Mouse (Mus musculus) hindbrain, embryonic 16.5 days (tissue): ENCODE data around the gene B4galnt4. TPM values are rescaled to one million over a fixed set of nuclear protein-coding genes. Genes with fewer than 3 reads are reported as not detected.

Experiments
- ATAC-seq: fragments of 200-750 bp; cut with Nextera tagmentation; 2 replicates; pipeline ENCODE4 v1.8.0; 2017; ENCODE audit warnings: moderate TSS enrichment, moderate library complexity
- H3K27ac ChIP-seq: fragments of 300-500 bp; sonication (generic); 2 replicates; pipeline ENCODE4 v1.5.1; 2014; ENCODE audit warnings: low read depth, mild to moderate bottlenecking, control low read depth, low read length, moderate library complexity
- H3K27me3 ChIP-seq: fragments of 300-500 bp; sonication (generic); replicated peaks from 2 replicates; pipeline ENCODE4 v1.6.1; 2014; ENCODE audit warnings: low read length; ENCODE audit not compliant: control insufficient read depth, insufficient read depth
- H3K36me3 ChIP-seq: fragments of 300-500 bp; sonication (generic); 2 replicates; pipeline ENCODE4 v1.6.1; 2014; ENCODE audit warnings: mild to moderate bottlenecking, low read length, moderate library complexity, mixed read lengths; ENCODE audit not compliant: control insufficient read depth, insufficient read depth
- H3K4me1 ChIP-seq: fragments of 300-500 bp; sonication (generic); 2 replicates; pipeline ENCODE4 v1.6.1; 2014; ENCODE audit warnings: low read depth, low read length; ENCODE audit not compliant: control insufficient read depth, insufficient read depth
- H3K4me2 ChIP-seq: fragments of 300-500 bp; sonication (generic); 2 replicates; pipeline ENCODE4 v1.6.1; 2014; ENCODE audit warnings: mild to moderate bottlenecking, low read length, control low read depth, moderate library complexity
- H3K4me3 ChIP-seq: fragments of 300-500 bp; sonication (generic); 2 replicates; pipeline ENCODE4 v1.5.1; 2014; ENCODE audit warnings: mild to moderate bottlenecking, low read length, control low read depth, moderate library complexity
- H3K9ac ChIP-seq: fragments of 300-500 bp; sonication (generic); 2 replicates; pipeline ENCODE4 v1.6.1; 2014; ENCODE audit warnings: low read depth, mild to moderate bottlenecking, control low read depth, low read length, moderate library complexity
- H3K9me3 ChIP-seq: fragments of 300-500 bp; sonication (generic); 2 replicates; pipeline ENCODE4 v1.6.1; 2014; ENCODE audit warnings: mild to moderate bottlenecking, low read length, moderate library complexity; ENCODE audit not compliant: control insufficient read depth
- WGBS: fragments of 180-500 bp; shearing (Covaris S2); extraction: QIAGEN DNeasy Blood & Tissue Kit; methylation state at CpG from one replicate; pipeline ENCODE4 v1.1.7; 2014; 5-methylcytosine and 5-hydroxymethylcytosine counted together
- polyA plus RNA-seq: library from polyadenylated mRNA; unstranded; fragments of >200 nt; fragmentation: Nextera tagmentation; extraction: Ambion mirVana; gene quantifications from 2 replicates; pipeline ENCODE4 v1.2.1, GENCODE M21; 2015

Gene B4galnt4
- polyA plus RNA-seq, 1 experiment from 2014 or later = 53.3 TPM

DNA sequence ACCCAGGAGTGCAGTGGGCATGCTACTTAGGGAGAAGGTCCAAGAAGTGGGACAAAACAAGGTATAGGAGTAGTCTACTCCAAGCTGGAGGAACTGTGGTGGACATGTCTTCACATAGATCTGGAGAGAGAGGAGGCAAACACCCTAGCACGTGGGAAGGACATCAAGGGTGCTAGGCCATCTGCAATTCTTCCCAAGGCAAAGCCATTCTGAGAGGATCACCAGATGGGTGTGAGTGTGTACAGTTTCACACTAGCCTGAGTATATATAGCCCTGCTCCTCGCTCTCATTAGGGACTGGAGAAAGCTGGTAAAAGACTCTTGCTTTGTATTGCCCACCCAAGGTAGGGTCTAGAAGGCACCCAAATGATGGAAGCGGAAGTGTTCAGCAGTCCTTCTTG, 2.4 kb downstream of the B4galnt4 start:
- H3K9ac ChIP-seq = no peak overlapping the region
- H3K9me3 ChIP-seq = no peaks in the 10 kb centered on the region
- no peak overlapping the region for H3K4me3 ChIP-seq
- peaks cover 18% of the 10 kb centered on the region for H3K4me1 ChIP-seq
- no peak overlapping the region for H3K4me2 ChIP-seq
- peaks cover 36% of the 10 kb centered on the region for H3K36me3 ChIP-seq
- no peak overlapping the region for H3K27ac ChIP-seq
- ATAC-seq = no peak
- WGBS = 93% methylated on average over 3 of the region's 3 CpGs
- no peaks in the 10 kb centered on the region for H3K27me3 ChIP-seq

DNA sequence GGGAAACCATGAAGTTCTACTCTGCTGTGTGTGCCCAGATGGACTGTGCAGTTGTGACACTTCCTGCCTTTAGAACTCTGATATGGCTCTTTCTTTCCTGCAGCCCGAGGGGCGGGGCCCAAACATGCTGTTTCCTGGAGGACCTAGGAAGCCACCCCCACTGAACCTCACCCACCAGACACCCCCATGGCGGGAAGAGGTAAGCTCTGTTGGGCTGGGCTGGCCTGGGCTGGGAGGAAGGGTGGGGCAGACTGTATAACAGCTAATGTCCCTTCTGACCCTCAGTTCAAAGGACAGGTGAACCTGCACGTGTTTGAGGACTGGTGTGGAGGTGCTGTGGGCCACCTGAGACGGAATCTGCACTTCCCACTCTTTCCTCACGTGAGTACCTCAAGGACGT, 3.3 kb downstream of the B4galnt4 start:
- 85% methylated on average over 7 of the region's 7 CpGs for WGBS

DNA sequence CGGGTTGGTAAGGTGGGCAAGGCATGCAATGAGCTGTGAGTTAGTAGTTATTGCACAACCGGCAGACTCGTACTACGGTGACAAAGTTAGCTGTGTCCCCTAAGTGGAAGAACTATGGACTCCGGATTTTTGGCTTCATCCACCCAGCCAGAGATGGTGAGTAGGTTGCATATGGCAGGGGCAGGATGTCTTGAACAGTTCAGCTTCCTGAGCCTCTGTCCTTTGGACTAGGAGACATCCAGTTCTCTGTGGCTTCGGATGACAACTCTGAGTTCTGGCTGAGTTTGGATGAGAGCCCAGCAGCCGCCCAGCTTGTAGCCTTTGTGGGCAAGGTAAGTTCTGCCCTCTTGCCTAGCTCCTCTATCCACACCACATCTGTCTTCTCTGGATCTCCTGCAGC, 3.7 kb downstream of the B4galnt4 start:
- no peaks in the 10 kb centered on the region for H3K9me3 ChIP-seq
- H3K4me1 ChIP-seq = peaks cover 19% of the 10 kb centered on the region
- H3K27me3 ChIP-seq = no peaks in the 10 kb centered on the region
- no peak overlapping the region for H3K9ac ChIP-seq
- 88% methylated on average over 7 of the region's 7 CpGs for WGBS
- ATAC-seq = no peak
- no peak overlapping the region for H3K27ac ChIP-seq
- H3K4me3 ChIP-seq = no peak overlapping the region
- peaks cover 39% of the 10 kb centered on the region for H3K36me3 ChIP-seq
- no peak overlapping the region for H3K4me2 ChIP-seq

More for the DNA sequence above, 3.3 kb downstream of the B4galnt4 start:
- Histone ChIP-seq H3K27ac (no peak overlapping the region), H3K4me1 (peaks cover 18% of the 10 kb centered on the region), H3K36me3 (peaks cover 39% of the 10 kb centered on the region), H3K9ac (no peak overlapping the region), H3K4me2 (no peak overlapping the region), H3K9me3 (no peaks in the 10 kb centered on the region), H3K27me3 (no peaks in the 10 kb centered on the region), H3K4me3 (no peak overlapping the region)
- ATAC-seq = no peak

DNA sequence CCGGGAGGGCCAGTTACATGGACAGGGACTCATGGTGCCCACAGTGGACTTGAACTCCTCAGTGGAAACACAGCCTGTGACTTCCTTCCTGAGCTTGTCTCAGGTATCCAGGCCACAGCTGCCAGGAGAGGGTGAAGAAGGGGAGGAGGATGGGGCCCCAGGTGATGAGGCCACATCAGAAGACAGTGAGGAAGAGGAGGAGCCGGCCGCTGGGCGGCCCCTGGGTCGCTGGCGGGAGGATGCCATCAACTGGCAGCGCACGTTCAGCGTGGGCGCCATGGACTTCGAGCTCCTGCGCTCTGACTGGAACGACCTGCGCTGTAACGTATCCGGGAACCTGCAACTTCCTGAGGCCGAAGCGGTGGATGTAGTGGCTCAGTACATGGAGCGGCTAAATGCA, 7.4 kb downstream of the B4galnt4 start:
- Histone ChIP-seq H3K27ac (no peak overlapping the region), H3K9me3 (no peaks in the 10 kb centered on the region), H3K9ac (no peak overlapping the region), H3K4me2 (no peak overlapping the region), H3K4me3 (no peak overlapping the region), H3K27me3 (no peaks in the 10 kb centered on the region), H3K4me1 (peaks cover 20% of the 10 kb centered on the region), H3K36me3 (peaks cover 39% of the 10 kb centered on the region)
- 74% methylated on average over 19 of the region's 19 CpGs for WGBS
- no peak for ATAC-seq

DNA sequence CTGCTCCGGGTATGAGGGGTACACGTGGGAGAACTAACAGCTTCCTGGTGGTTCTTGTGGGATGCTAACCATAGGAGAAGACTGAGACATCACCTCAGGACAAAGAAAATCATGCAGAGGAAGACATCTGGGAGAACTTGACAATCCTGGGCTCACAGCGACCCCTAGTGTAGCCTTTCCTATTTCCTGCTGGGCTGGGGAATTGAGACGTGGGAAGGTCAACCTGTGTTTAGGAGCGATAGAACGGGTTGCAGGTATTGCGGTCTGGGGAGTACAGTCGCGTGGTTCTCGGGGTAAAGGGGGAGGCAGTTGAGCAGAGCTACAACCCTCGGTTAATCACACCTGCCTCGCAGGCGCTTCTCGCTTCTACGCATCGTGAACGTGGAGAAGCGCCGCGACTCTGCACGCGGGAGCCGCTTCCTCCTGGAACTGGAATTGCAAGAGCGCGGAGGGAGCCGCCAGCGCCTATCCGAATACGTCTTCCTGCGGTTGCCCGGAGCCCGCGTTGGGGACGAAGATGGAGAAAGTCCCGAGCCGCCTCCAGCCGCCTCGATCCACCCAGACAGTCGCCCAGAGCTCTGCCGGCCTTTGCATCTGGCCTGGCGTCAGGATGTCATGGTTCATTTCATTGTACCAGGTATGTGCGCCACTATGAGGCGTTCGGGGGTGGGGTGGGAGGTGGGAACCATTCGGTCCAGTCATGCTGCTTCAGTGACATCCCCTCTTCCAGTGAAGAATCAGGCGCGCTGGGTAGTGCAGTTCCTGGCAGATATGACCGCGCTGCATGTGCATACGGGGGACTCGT, 9.4 kb downstream of the B4galnt4 start:
- Histone ChIP-seq H3K4me2 (peak overlapping the region; percentile 61), H3K36me3 (peaks cover 25% of the 10 kb centered on the region), H3K27ac (peak overlapping the region; percentile 79), H3K27me3 (no peaks in the 10 kb centered on the region), H3K9ac (peak overlapping the region; percentile 61), H3K4me1 (peaks cover 20% of the 10 kb centered on the region), H3K9me3 (no peaks in the 10 kb centered on the region), H3K4me3 (peak overlapping the region; percentile 31)
- ATAC-seq = peak; percentile 71
- 1% methylated on average over 51 of the region's 51 CpGs for WGBS

DNA sequence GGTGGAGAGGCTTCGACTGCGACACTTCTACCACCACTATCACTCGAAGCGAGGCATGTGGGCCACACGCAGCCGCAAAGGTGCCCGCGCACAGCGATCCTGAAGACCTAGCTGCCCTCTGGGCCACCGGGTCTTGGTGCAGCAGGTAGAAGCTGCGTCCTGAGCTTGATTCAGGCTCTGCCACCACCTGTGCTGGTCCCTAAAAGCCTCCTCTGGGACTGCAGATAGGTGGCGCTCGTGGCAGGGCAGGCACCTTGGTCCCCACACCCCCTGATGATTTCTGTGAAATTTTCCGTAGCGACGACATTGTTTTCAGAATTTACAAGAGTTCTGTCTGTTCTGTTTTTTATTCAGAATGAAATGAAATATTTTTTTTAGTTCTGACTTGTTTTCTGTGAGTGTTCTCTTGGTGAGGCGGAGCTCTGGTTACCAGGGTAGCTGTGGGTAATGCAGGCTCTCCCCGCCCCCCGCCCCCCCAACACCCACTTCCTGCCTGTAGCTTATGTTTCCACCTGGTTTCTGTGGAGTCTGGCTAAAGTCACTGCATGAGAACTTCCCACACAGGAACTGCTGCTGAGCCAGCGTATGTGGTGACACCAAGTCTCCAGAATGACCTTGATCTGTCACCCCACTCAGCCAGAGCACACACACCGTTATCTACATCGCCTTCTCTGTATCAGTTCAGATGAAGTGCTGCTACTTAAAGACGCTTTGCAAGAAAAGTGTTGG, 11.3 kb downstream of the B4galnt4 start:
- ATAC-seq = no peak
- Histone ChIP-seq H3K4me3 (no peak overlapping the region), H3K27me3 (no peaks in the 10 kb centered on the region), H3K27ac (no peak overlapping the region), H3K4me2 (no peak overlapping the region), H3K9ac (no peak overlapping the region), H3K9me3 (no peaks in the 10 kb centered on the region), H3K4me1 (peaks cover 20% of the 10 kb centered on the region), H3K36me3 (peaks cover 13% of the 10 kb centered on the region)
- WGBS = 36% methylated on average over 23 of the region's 23 CpGs

DNA sequence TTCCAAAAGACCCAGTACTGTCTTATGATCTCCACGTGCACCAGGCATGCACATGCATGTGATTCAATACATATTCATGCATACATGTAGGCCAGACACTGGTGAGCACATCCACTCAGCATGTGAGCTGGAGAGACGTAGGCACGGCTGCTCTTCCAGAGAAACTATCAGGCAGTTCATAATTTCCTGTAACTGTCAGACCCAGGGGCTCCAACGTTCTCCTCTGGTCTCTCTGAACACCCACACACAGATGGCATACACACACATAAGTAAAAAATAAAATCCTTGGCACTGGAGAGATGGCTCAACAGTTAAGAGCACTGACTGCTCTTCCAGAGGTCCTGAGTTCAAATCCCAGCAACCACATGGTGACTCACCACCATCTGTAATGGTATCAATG, 12.9 kb downstream of the B4galnt4 start:
- Histone ChIP-seq H3K4me3 (no peak overlapping the region), H3K27ac (no peak overlapping the region), H3K4me2 (no peak overlapping the region), H3K9ac (no peak overlapping the region), H3K9me3 (no peaks in the 10 kb centered on the region), H3K36me3 (no peaks in the 10 kb centered on the region), H3K27me3 (no peaks in the 10 kb centered on the region), H3K4me1 (peaks cover 20% of the 10 kb centered on the region)
- ATAC-seq = no peak
- WGBS = 81% methylated on average over 4 of the region's 4 CpGs

DNA sequence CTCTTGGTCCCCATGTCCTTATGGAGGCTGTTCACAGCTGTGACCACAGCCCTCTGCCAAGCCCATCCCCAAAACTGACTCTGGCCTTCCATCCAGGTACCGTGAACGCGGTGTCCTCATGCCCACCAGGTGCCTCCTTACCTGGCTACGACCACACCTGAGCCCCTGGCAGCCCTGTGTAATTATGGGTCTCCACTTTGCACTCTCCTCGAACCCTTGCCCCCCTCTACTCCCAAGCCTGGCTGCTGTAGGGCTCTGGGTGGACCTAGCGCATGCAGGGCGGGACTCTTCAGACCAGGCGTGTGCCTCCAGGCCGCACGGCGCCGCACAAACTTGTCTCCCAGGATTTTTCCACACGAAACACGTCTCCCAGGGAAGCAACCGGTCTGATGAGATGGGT, 16.9 kb downstream of the B4galnt4 start, which contains the start of gene Pkp3:
Gene Pkp3, plus strand, starts transcription at position 378 of the 400 bp plus-strand sequence.
- no peaks in the 10 kb centered on the region for H3K9me3 ChIP-seq
- no peaks in the 10 kb centered on the region for H3K27me3 ChIP-seq
- 92% methylated on average over 15 of the region's 15 CpGs for WGBS
- H3K4me1 ChIP-seq = no peaks in the 10 kb centered on the region
- H3K4me3 ChIP-seq = no peak within 1 kb of the TSS
- no peak for ATAC-seq
- no peak within 1 kb of the TSS for H3K4me2 ChIP-seq
- H3K27ac ChIP-seq = no peak within 1 kb of the TSS
- H3K36me3 ChIP-seq = no peaks in the 10 kb centered on the region
- H3K9ac ChIP-seq = no peak within 1 kb of the TSS

DNA sequence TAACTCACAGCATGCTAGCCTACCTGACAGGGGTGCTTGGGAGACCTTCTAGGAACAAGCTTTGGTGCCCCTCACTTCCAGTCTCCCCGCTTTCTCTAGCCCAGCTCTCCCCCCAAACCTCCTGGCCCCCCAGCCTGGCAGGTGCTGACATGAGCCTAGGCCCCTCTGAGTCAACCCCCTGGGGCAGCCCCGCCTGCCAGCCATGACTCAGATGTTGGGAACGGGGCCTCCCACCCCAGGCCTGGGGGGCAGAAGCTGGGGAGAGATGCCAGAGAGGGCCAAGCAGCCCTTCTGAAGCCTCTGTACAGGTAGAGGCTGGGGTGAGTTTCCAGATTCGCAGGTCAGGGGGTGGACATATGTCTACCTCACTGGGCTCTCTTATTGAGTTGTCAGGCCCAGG, 18.0 kb downstream of the B4galnt4 start:
- H3K4me3 ChIP-seq = no peak overlapping the region
- WGBS = 82% methylated on average over 4 of the region's 4 CpGs
- H3K27me3 ChIP-seq = no peaks in the 10 kb centered on the region
- H3K9ac ChIP-seq = no peak overlapping the region
- no peaks in the 10 kb centered on the region for H3K4me1 ChIP-seq
- H3K36me3 ChIP-seq = no peaks in the 10 kb centered on the region
- H3K9me3 ChIP-seq = no peaks in the 10 kb centered on the region
- no peak overlapping the region for H3K27ac ChIP-seq
- no peak overlapping the region for H3K4me2 ChIP-seq
- no peak for ATAC-seq
